Mouse (Mus musculus) C2C12 (cell line): ENCODE results near the gene Cela2a.

Experiments
- CEBPB ChIP-seq: IDR thresholded peaks from one replicate; pipeline ENCODE4 v1.6.1; 2011; ENCODE audit warnings: low read depth, mild to moderate bottlenecking, control low read depth, moderate library complexity
- CTCF ChIP-seq: IDR thresholded peaks from one replicate; pipeline ENCODE4 v1.5.1; 2011; ENCODE audit not compliant: control insufficient read depth, insufficient read depth, insufficient read length
- MAX ChIP-seq: IDR thresholded peaks from one replicate; pipeline ENCODE4 v1.6.1; 2011; ENCODE audit warnings: mild to moderate bottlenecking, control low read depth
- MYOD1 ChIP-seq: IDR thresholded peaks from one replicate; pipeline ENCODE4 v1.6.1; 2011; ENCODE audit warnings: low read depth; ENCODE audit not compliant: control insufficient read depth, insufficient read length
- MYOG ChIP-seq: IDR thresholded peaks from one replicate; pipeline ENCODE4 v1.6.1; 2011; ENCODE audit not compliant: control insufficient read depth, insufficient read length; ENCODE audit errors: extremely low read depth
- USF1 ChIP-seq: IDR thresholded peaks from one replicate; pipeline ENCODE4 v1.6.1; 2011; ENCODE audit warnings: low read depth, mild to moderate bottlenecking, control low read depth, moderate library complexity

DNA sequence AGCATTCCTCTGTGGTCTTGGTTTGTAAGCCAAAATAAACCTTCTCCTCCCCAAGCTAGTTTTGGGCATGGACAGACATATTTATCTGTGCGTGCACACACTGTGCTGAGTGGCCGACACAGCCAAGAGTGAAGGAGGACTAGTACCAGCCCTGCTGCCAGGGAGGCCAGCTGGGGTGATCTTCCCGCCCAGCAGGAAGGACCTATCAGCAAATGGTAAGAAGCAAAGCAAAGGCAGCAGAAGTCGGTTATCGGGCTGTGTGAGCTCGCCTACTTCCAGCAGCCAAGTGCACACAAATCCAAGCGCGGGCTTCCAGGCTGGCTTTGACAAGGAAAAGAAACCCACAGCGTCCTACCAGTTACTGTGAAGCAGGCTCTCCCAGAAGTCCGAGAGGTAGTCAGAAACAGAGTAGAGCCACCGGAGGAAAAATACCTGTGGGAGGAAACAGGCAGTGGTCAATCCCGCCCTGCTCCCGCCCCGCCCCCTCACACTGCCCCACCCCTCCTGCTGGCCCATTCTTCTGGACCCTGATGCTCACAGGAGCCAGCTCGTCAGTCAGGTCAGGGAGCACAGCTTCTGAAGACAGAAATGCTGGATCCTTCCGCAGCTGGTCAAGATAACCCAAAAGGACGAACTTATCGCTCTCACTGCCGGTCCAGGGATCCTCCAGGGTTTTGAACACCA, 58.5 kb downstream of the Cela2a start:
- TF ChIP-seq CEBPB (no peak), CTCF (no peak), MYOD1 (peak; percentile 0), MAX (no peak), USF1 (no peak), MYOG (no peak)
